Mouse (Mus musculus): ENCODE measurements around the gene Mcrip2. TPM values are rescaled to one million over a fixed set of nuclear protein-coding genes. Genes with fewer than 3 reads are reported as not detected.

Gene Mcrip2
- polyA plus RNA-seq, 1 experiment from 2014 or later = 203 TPM

GRCm38 (mm10) chr17:25839455-25840235 is 28.9 kb downstream of the Mcrip2 start:
- H3K9me3 ChIP-seq (replicated peaks) = no peaks in the 10 kb centered on the region
- no peak overlapping the region for H3K4me3 ChIP-seq
- H3K36me3 ChIP-seq = peaks cover 46% of the 10 kb centered on the region
- no peak overlapping the region for H3K9ac ChIP-seq
- peaks cover 61% of the 10 kb centered on the region for H3K4me1 ChIP-seq (replicated peaks)
- ATAC-seq (replicated peaks; ENCODE audit: insufficient number of reproducible peaks, insufficient read depth, low FRiP score, low read depth) = no peak
- no peak overlapping the region for H3K4me2 ChIP-seq
- 86% methylated on average over 14 of the region's 14 CpGs for WGBS
- H3K27me3 ChIP-seq = no peaks in the 10 kb centered on the region
- no peak overlapping the region for H3K27ac ChIP-seq

- H3K4me1 ChIP-seq (replicated peaks) = peaks cover 66% of the 10 kb centered on the region
- WGBS = 75% methylated on average over 4 of the region's 4 CpGs
- no peaks in the 10 kb centered on the region for H3K27me3 ChIP-seq
Measured at GRCm38 (mm10) chr17:25838904-25839303, 29.7 kb downstream of the Mcrip2 start.

GRCm38 (mm10) chr17:25837533-25837932 is 31.0 kb downstream of the Mcrip2 start:
- H3K27ac ChIP-seq = peak overlapping the region; percentile 69
- peak overlapping the region; percentile 90 for H3K4me2 ChIP-seq
- 35% methylated on average over 3 of the region's 3 CpGs for WGBS
- peaks cover 58% of the 10 kb centered on the region for H3K4me1 ChIP-seq (replicated peaks)
- no peaks in the 10 kb centered on the region for H3K27me3 ChIP-seq
- H3K4me3 ChIP-seq = no peak overlapping the region
- peak overlapping the region; percentile 62; the same call in 1 of the 2 replicates for H3K9ac ChIP-seq
- H3K9me3 ChIP-seq (replicated peaks) = no peaks in the 10 kb centered on the region
- H3K36me3 ChIP-seq = peaks cover 45% of the 10 kb centered on the region
- no peak for ATAC-seq (replicated peaks; ENCODE audit: insufficient number of reproducible peaks, insufficient read depth, low FRiP score, low read depth)

More at GRCm38 (mm10) chr17:25838904-25839303, 29.7 kb downstream of the Mcrip2 start:
- Histone ChIP-seq H3K4me3 (no peak overlapping the region), H3K4me2 (no peak overlapping the region), H3K9ac (no peak overlapping the region), H3K9me3 (replicated peaks) (no peaks in the 10 kb centered on the region), H3K27ac (no peak overlapping the region), H3K36me3 (peaks cover 46% of the 10 kb centered on the region)
- ATAC-seq (replicated peaks; ENCODE audit: insufficient number of reproducible peaks, insufficient read depth, low FRiP score, low read depth) = no peak

- peaks cover 40% of the 10 kb centered on the region for H3K36me3 ChIP-seq
- no peaks in the 10 kb centered on the region for H3K9me3 ChIP-seq (replicated peaks)
- peaks cover 57% of the 10 kb centered on the region for H3K4me1 ChIP-seq (replicated peaks)
- peak within 1 kb of the TSS; percentile 69 for H3K27ac ChIP-seq
- no peaks in the 10 kb centered on the region for H3K27me3 ChIP-seq
- peak; percentile 5; the same call in 1 of the 2 replicates for ATAC-seq (replicated peaks; ENCODE audit: insufficient number of reproducible peaks, insufficient read depth, low FRiP score, low read depth)
- H3K4me2 ChIP-seq = peak within 1 kb of the TSS; percentile 90
- peak within 1 kb of the TSS; percentile 62 for H3K9ac ChIP-seq
- H3K4me3 ChIP-seq = peak within 1 kb of the TSS; percentile 47
- WGBS = 8% methylated on average over 29 of the region's 29 CpGs
Measured at GRCm38 (mm10) chr17:25837076-25837410, 31.5 kb downstream of the Mcrip2 start, which contains the start of gene Rhbdl1. TSS of gene Rhbdl1 (minus strand) at chr17:25837295.

- peak overlapping the region; percentile 69 for H3K27ac ChIP-seq
- no peaks in the 10 kb centered on the region for H3K27me3 ChIP-seq
- WGBS = 20% methylated on average over 23 of the region's 23 CpGs
- peaks cover 35% of the 10 kb centered on the region for H3K36me3 ChIP-seq
- peak overlapping the region; percentile 90 for H3K4me2 ChIP-seq
- H3K4me1 ChIP-seq (replicated peaks) = peaks cover 62% of the 10 kb centered on the region
- no peak for ATAC-seq (replicated peaks; ENCODE audit: insufficient number of reproducible peaks, insufficient read depth, low FRiP score, low read depth)
- H3K4me3 ChIP-seq = peak overlapping the region; percentile 47
- H3K9ac ChIP-seq = peak overlapping the region; percentile 62
- H3K9me3 ChIP-seq (replicated peaks) = no peaks in the 10 kb centered on the region
Measured at GRCm38 (mm10) chr17:25836397-25837075, 32.0 kb downstream of the Mcrip2 start.

- no peak for ATAC-seq (replicated peaks; ENCODE audit: insufficient number of reproducible peaks, insufficient read depth, low FRiP score, low read depth)
- Histone ChIP-seq H3K9me3 (replicated peaks) (no peaks in the 10 kb centered on the region), H3K36me3 (peaks cover 34% of the 10 kb centered on the region), H3K27me3 (no peaks in the 10 kb centered on the region), H3K27ac (no peak overlapping the region), H3K4me1 (replicated peaks) (peaks cover 66% of the 10 kb centered on the region), H3K9ac (peak overlapping the region; percentile 62; the same call in 1 of the 2 replicates), H3K4me2 (peak overlapping the region; percentile 91), H3K4me3 (peak overlapping the region; percentile 47; the same call in 1 of the 2 replicates)
- WGBS = 92% methylated on average over 16 of the region's 16 CpGs
Measured at GRCm38 (mm10) chr17:25835816-25836215, 32.7 kb downstream of the Mcrip2 start.

- Histone ChIP-seq H3K4me2 (peak overlapping the region; percentile 91; the same call in 1 of the 2 replicates), H3K36me3 (peaks cover 34% of the 10 kb centered on the region), H3K4me3 (peak overlapping the region; percentile 82), H3K27me3 (no peaks in the 10 kb centered on the region), H3K9me3 (replicated peaks) (no peaks in the 10 kb centered on the region), H3K27ac (no peak overlapping the region), H3K9ac (no peak overlapping the region), H3K4me1 (replicated peaks) (peaks cover 70% of the 10 kb centered on the region)
- no peak for ATAC-seq (replicated peaks; ENCODE audit: insufficient number of reproducible peaks, insufficient read depth, low FRiP score, low read depth)
- WGBS = 94% methylated on average over 7 of the region's 7 CpGs
Measured at GRCm38 (mm10) chr17:25835301-25835700, 33.3 kb downstream of the Mcrip2 start.

- WGBS = 86% methylated on average over 12 of the region's 12 CpGs
- ATAC-seq (replicated peaks; ENCODE audit: insufficient number of reproducible peaks, insufficient read depth, low FRiP score, low read depth) = no peak
- peaks cover 73% of the 10 kb centered on the region for H3K4me1 ChIP-seq (replicated peaks)
- no peaks in the 10 kb centered on the region for H3K27me3 ChIP-seq
- H3K9me3 ChIP-seq (replicated peaks) = no peaks in the 10 kb centered on the region
- peak overlapping the region; percentile 91 for H3K4me2 ChIP-seq
- peaks cover 29% of the 10 kb centered on the region for H3K36me3 ChIP-seq
- peak overlapping the region; percentile 99 for H3K27ac ChIP-seq
- H3K4me3 ChIP-seq = peak overlapping the region; percentile 82
- peak overlapping the region; percentile 86 for H3K9ac ChIP-seq
Measured at GRCm38 (mm10) chr17:25834595-25835222, 33.9 kb downstream of the Mcrip2 start.

- WGBS = 15% methylated on average over 6 of the region's 6 CpGs
- H3K4me2 ChIP-seq = peak overlapping the region; percentile 91
- no peaks in the 10 kb centered on the region for H3K9me3 ChIP-seq (replicated peaks)
- no peaks in the 10 kb centered on the region for H3K27me3 ChIP-seq
- peak overlapping the region; percentile 86 for H3K9ac ChIP-seq
- H3K27ac ChIP-seq = peak overlapping the region; percentile 99
- H3K4me3 ChIP-seq = peak overlapping the region; percentile 82
- H3K4me1 ChIP-seq (replicated peaks) = peaks cover 76% of the 10 kb centered on the region
- ATAC-seq (replicated peaks; ENCODE audit: insufficient number of reproducible peaks, insufficient read depth, low FRiP score, low read depth) = no peak
- H3K36me3 ChIP-seq = peaks cover 23% of the 10 kb centered on the region
Measured at GRCm38 (mm10) chr17:25833961-25834594, 34.5 kb downstream of the Mcrip2 start.

GRCm38 (mm10) chr17:25833291-25833663 is 35.3 kb downstream of the Mcrip2 start, which contains the start of gene Stub1:
TSS of gene Stub1 (minus strand) at chr17:25833404.
- Histone ChIP-seq H3K4me1 (replicated peaks) (peaks cover 79% of the 10 kb centered on the region), H3K9ac (peak within 1 kb of the TSS; percentile 86), H3K36me3 (peaks cover 18% of the 10 kb centered on the region), H3K4me3 (peak within 1 kb of the TSS; percentile 82), H3K4me2 (peak within 1 kb of the TSS; percentile 91), H3K9me3 (replicated peaks) (no peaks in the 10 kb centered on the region), H3K27me3 (no peaks in the 10 kb centered on the region), H3K27ac (peak within 1 kb of the TSS; percentile 99)
- peak; percentile 74 for ATAC-seq (replicated peaks; ENCODE audit: insufficient number of reproducible peaks, insufficient read depth, low FRiP score, low read depth)
- under 1% methylated on average over 24 of the region's 24 CpGs for WGBS
